Mouse (Mus musculus): ENCODE measurements at regions not wholly inside any gene's neighbourhood (a gene's known extent, or its start where the extent isn't known, plus 50 kb on each side); places are given as distances from the start of the nearest gene placed in this dataset.
"Not testable (repeated sequence)": the region's sequence is repeated elsewhere in the genome, so short reads cannot be mapped to it uniquely, and the experiment has no call there.

DNA sequence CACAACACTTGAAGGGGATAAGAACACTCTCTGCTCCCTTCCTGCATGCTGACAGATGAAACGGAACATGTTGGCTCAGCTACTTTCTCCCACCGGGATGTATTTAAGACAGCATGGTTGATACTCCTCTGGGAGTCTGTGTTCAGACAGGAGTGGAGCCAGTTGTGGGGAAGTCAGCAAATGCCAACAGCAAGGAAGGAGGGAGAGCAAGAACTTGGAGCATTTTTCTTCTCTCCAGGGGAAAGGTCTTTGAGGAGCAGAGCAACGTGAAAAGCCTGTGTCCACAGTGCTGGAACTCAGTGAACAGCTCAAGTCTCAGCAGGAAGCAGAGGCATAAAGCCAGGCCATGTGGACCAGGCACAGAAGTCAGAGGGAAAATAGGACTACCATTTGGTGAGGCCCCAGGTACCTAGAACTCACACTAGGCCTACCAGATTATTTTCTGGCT lies 188.8 kb upstream of the Dmac1 start:
- DNase-seq = peak; percentile 7

GRCm38 (mm10) chr4:75463579-75463978 lies 185.5 kb upstream of the Dmac1 start:
- DNase-seq = no peak

DNA sequence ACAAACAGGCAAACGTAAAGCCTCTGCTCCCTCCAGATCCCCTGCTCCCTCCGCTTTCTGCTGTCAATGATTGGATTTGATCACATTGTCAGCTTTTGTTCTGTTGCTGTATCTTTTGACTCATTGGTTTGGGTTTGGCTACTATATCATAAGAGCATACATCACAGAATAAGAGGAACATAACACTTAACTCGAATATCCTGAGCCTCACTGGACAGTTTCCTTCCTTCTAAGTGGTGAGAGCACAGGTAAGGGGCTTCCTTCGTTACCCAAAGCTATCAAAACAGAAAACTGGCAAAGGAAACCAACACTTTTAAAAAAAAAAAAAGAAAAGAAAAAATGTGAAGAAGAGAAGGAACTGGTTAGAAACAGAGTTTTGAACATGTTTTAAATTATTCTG lies 171.4 kb upstream of the Dmac1 start:
- DNase-seq = no peak

DNA sequence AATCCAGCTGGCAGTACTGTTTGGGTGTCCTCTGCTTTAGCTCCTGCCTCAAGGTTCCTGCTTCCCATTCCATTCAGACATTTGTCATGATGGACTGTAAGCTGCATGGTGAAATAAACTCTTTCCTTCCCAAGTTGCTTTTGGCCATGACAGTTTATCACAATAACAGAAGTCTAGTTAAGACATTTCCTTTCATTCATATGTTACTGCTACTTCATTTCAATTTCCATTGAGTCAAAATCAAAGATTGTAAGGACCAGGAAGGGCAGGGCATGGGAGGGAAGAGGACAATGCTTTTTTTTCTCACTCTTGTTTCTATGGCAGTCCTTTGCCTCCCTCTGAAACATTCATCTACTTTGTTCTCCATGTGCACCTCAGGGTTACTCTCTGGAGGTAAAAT lies 145.2 kb upstream of the Dmac1 start:
- no peak for DNase-seq

GRCm38 (mm10) chr4:75400754-75401153 lies 122.6 kb upstream of the Dmac1 start:
- not testable (repeated sequence) for DNase-seq

GRCm38 (mm10) chr4:75394992-75395391 lies 116.9 kb upstream of the Dmac1 start:
- DNase-seq = no peak

- DNase-seq = no peak
These were observed 116.2 kb upstream of the Dmac1 start for GRCm38 (mm10) chr4:75394264-75394663.

GRCm38 (mm10) chr4:75386271-75386938 lies 108.3 kb upstream of the Dmac1 start:
- no peak for DNase-seq

DNA sequence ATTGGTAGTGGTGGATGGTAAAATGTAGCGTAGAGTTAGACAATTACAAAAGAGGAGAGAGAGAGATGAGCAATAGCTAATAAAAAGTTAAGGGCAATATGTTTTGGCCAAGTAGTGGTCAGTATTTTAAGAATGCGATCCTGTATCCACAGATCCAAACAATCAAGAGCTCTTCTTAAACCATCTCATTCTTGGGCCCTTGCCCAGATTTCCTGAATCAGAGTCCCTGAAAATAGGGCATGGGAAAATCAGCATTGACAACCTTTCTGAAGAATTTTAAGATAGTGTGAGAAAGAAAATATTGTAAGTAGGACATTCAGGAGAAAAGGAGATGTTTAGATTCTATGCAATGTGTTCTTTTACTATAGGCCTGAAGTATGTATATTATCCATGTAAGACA lies 81.4 kb upstream of the Dmac1 start:
- DNase-seq = peak; percentile 11

- DNase-seq = no peak
These were observed 77.5 kb upstream of the Dmac1 start for GRCm38 (mm10) chr4:75355621-75356020.

DNA sequence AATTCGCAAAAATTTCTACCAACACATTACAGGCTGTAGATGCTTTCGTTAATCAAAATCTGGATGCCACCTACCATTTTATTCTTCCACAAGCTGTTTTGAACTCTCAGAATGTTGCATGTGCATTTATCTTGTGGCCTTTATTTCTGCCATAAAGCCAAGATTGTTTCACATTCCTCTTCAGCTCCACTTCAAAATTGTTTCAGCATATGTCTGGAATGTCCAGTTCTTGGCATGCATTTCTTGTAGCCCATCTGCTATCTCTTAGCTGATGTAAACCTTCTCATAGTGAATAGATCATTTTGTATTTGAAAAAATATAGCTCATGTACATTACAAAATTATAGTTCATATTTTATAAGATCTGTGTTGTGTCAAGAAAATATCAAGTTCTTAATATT lies 56.4 kb upstream of the Dmac1 start:
- peak; percentile 6 for DNase-seq

- DNase-seq = no peak
These were observed 54.7 kb upstream of the Dmac1 start for GRCm38 (mm10) chr4:75332791-75333190.

GRCm38 (mm10) chr4:75329511-75330171 lies 51.5 kb upstream of the Dmac1 start:
- no peak for DNase-seq

Measured in right cerebral cortex, adult 18-20 months (tissue).